Mouse (Mus musculus): ENCODE data around the gene Batf.

DNA sequence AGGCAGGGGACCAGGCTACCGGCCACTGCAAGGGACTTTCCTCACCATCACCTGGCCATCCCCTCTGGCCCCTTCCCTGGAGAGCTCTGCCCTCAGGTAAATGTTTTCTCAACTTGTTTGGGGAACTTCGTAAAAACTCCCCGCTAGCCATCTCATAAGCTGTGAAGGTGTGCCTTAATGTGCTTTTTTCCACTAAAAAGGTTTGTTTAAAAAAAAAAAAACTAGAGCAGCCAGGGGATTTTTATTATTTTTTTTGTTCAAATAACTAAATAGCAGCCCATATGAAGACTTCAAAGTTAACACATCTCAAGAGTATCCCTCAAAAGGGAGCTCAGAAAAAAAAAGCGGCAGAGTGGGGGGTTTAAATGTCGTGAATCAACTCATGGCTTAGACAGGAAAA is 7.4 kb upstream of the Batf start:
- TF ChIP-seq EP300 (IDR thresholded peaks at IDR 0.05; ENCODE audit: insufficient read depth, low read depth, low read length) (no peak), POLR2A (IDR thresholded peaks at IDR 0.05; ENCODE audit: insufficient read depth, low read depth, low read length) (no peak)

Data from heart, adult 2 months (tissue).